Mouse (Mus musculus): Measurements from ENCODE around the gene Prss48. TPM values are rescaled to one million over a fixed set of nuclear protein-coding genes. Genes with fewer than 3 reads are reported as not detected.

Prss48 gene
- not detected in 2 replicates for polyA plus RNA-seq (2014; fragmentation: Nextera tagmentation; extraction: Ambion mirVana)

GRCm38 (mm10) chr3:86002423-86002822, at the start of gene Prss48:
Gene Prss48, minus strand, starts transcription at chr3:86002491.
- no peak within 1 kb of the TSS for H3K4me3 ChIP-seq (ENCODE audit: control insufficient read depth in 1 of 2, insufficient read depth in 1 of 2, low read depth in 1 of 2, low read length in 2 of 2)
- H3K4me1 ChIP-seq (ENCODE audit: control insufficient read depth in 2 of 2, insufficient read depth in 2 of 2, low read length in 2 of 2) = no peaks in the 10 kb centered on the region
- H3K36me3 ChIP-seq (ENCODE audit: control insufficient read depth, insufficient read depth, low read length) = no peaks in the 10 kb centered on the region
- 0 out of 2 replicates have a peak, but pooled peaks cover 2% of the 10 kb centered on the region for H3K9me3 ChIP-seq (ENCODE audit: control insufficient read depth, low read length)
- ATAC-seq (ENCODE audit: insufficient number of reproducible peaks, insufficient read depth, low FRiP score, low read depth) = no peak
- no peak within 1 kb of the TSS for H3K9ac ChIP-seq (ENCODE audit: low read length)
- H3K27ac ChIP-seq (replicated peaks in 1 of 2; ENCODE audit: control insufficient read depth in 1 of 2, insufficient read depth in 1 of 2, low read depth in 2 of 2, low read length in 2 of 2) = no peak within 1 kb of the TSS
- H3K27me3 ChIP-seq (ENCODE audit: control insufficient read depth, insufficient read depth, low read length) = no peaks in the 10 kb centered on the region
- H3K4me2 ChIP-seq (ENCODE audit: low read length) = no peak within 1 kb of the TSS
- 73% methylated on average over 17 of the region's 17 CpGs for WGBS

DNA sequence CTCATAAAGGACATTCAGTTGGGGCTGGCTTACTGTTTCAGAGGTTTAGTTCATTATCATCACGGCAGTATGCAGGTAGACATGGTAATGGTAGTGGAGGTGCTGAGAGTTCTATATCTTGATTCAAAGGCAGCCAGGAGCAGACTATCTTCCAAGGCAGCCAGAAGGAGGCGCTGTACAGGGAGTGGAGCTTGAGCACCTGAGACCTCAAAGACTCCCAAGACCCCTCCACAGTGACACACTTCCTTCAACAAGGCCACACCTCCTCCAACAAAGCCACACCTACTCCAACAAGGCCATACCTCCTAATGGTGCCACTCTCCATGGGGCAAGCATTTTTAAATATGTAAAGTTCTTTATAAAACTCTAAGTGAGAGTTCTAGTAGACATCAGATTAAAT, 46.8 kb upstream of the Prss48 start:
- Histone ChIP-seq H3K27ac (replicated peaks in 1 of 2; ENCODE audit: control insufficient read depth in 1 of 2, insufficient read depth in 1 of 2, low read depth in 2 of 2, low read length in 2 of 2) (no peak overlapping the region), H3K4me2 (ENCODE audit: low read length) (no peak overlapping the region), H3K4me3 (ENCODE audit: control insufficient read depth in 1 of 2, insufficient read depth in 1 of 2, low read depth in 1 of 2, low read length in 2 of 2) (no peak overlapping the region), H3K27me3 (ENCODE audit: control insufficient read depth, insufficient read depth, low read length) (no peaks in the 10 kb centered on the region), H3K4me1 (ENCODE audit: control insufficient read depth in 2 of 2, insufficient read depth in 2 of 2, low read length in 2 of 2) (no peaks in the 10 kb centered on the region), H3K9ac (ENCODE audit: low read length) (no peak overlapping the region), H3K36me3 (ENCODE audit: control insufficient read depth, insufficient read depth, low read length) (peaks cover 8% of the 10 kb centered on the region), H3K9me3 (ENCODE audit: control insufficient read depth, low read length) (peaks cover 9% of the 10 kb centered on the region)
- ATAC-seq (ENCODE audit: insufficient number of reproducible peaks, insufficient read depth, low FRiP score, low read depth) = no peak
- WGBS = 77% methylated on average over 2 of the region's 2 CpGs

DNA sequence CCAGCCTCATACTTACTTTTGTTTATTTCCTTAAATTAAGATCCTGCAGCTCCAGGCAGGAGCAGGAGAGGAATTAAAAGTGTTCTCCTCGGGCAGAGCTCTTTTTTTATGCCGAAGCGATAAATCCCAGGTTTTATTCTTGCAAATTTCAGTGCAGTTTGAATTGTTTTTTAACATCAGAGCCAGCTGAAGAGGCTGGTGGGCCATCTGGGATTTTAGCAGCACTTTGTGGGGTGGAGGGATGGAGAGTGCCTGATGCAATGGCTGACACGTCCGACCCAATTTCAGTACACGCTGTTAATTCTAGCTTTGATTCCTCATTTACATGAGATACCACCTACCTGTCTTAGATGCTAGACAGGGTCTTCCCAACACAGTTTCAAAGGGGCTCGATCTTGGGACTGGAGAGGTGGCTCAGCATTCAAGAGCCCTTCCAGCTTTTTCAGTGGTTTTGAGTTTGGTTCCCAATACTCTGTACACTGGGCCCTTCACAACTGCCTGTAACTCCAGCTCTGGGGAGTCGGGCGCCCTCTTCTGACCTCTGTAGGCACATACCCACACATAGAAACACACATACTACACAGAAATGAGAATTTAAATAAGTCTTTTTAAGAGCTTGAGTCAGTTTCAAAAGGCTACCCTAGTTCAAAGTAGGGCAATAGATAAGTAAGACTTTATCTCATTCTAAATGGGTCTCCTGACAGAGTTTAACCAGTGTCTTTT, 45.6 kb upstream of the Prss48 start:
- 95% methylated on average over 9 of the region's 9 CpGs for WGBS
- Histone ChIP-seq H3K4me1 (ENCODE audit: control insufficient read depth in 2 of 2, insufficient read depth in 2 of 2, low read length in 2 of 2) (no peaks in the 10 kb centered on the region), H3K36me3 (ENCODE audit: control insufficient read depth, insufficient read depth, low read length) (peaks cover 8% of the 10 kb centered on the region), H3K4me2 (ENCODE audit: low read length) (no peak overlapping the region), H3K27me3 (ENCODE audit: control insufficient read depth, insufficient read depth, low read length) (no peaks in the 10 kb centered on the region), H3K4me3 (ENCODE audit: control insufficient read depth in 1 of 2, insufficient read depth in 1 of 2, low read depth in 1 of 2, low read length in 2 of 2) (no peak overlapping the region), H3K9me3 (ENCODE audit: control insufficient read depth, low read length) (peaks cover 9% of the 10 kb centered on the region), H3K27ac (replicated peaks in 1 of 2; ENCODE audit: control insufficient read depth in 1 of 2, insufficient read depth in 1 of 2, low read depth in 2 of 2, low read length in 2 of 2) (no peak overlapping the region), H3K9ac (ENCODE audit: low read length) (no peak overlapping the region)
- ATAC-seq (ENCODE audit: insufficient number of reproducible peaks, insufficient read depth, low FRiP score, low read depth) = no peak

- H3K27me3 ChIP-seq (ENCODE audit: control insufficient read depth, insufficient read depth, low read length) = no peaks in the 10 kb centered on the region
- no peaks in the 10 kb centered on the region for H3K36me3 ChIP-seq (ENCODE audit: control insufficient read depth, insufficient read depth, low read length)
- ATAC-seq (ENCODE audit: insufficient number of reproducible peaks, insufficient read depth, low FRiP score, low read depth) = no peak
- peak overlapping the region in 1 of 2 experiments; percentile 14; a peak in 1 of 4 replicates for H3K4me3 ChIP-seq (ENCODE audit: control insufficient read depth in 1 of 2, insufficient read depth in 1 of 2, low read depth in 1 of 2, low read length in 2 of 2)
- WGBS = 49% methylated on average over 14 of the region's 14 CpGs
- peak overlapping the region; percentile 64 to 69 for H3K27ac ChIP-seq (replicated peaks in 1 of 2; ENCODE audit: control insufficient read depth in 1 of 2, insufficient read depth in 1 of 2, low read depth in 2 of 2, low read length in 2 of 2)
- no peaks in the 10 kb centered on the region for H3K9me3 ChIP-seq (ENCODE audit: control insufficient read depth, low read length)
- peak overlapping the region; percentile 49 for H3K4me2 ChIP-seq (ENCODE audit: low read length)
- peak overlapping the region; percentile 31; the same call in 1 of the 2 replicates for H3K9ac ChIP-seq (ENCODE audit: low read length)
- peaks cover 7 to 12% of the 10 kb centered on the region in 2 experiments; a peak in 3 of 4 replicates for H3K4me1 ChIP-seq (ENCODE audit: control insufficient read depth in 2 of 2, insufficient read depth in 2 of 2, low read length in 2 of 2)
Observed at GRCm38 (mm10) chr3:86040286-86041201, 38.3 kb upstream of the Prss48 start.

DNA sequence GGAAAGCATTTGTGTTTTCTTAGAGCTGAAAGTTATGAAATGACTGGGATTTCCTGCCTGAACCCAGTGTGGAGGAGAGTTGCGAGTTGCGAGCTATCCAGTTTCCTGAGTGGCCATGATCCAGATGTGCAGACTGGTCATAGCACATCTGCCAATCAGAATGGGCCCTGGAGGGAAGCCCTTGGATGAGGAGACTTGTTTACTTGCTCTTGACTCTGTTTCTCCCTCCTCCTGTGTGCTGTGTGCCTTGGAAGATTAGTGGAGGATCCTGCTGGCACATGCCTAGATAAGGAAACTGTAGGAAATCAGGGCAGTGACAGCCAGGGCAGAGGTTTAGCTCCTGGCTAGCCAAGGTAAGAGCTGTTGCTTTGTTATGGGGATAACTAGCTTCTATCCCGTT, 36.4 kb upstream of the Prss48 start:
- Histone ChIP-seq H3K36me3 (ENCODE audit: control insufficient read depth, insufficient read depth, low read length) (no peaks in the 10 kb centered on the region), H3K27me3 (ENCODE audit: control insufficient read depth, insufficient read depth, low read length) (no peaks in the 10 kb centered on the region), H3K9me3 (ENCODE audit: control insufficient read depth, low read length) (no peaks in the 10 kb centered on the region), H3K27ac (replicated peaks in 1 of 2; ENCODE audit: control insufficient read depth in 1 of 2, insufficient read depth in 1 of 2, low read depth in 2 of 2, low read length in 2 of 2) (peak overlapping the region; percentile 48 to 74; a peak in 3 of 4 replicates), H3K4me1 (ENCODE audit: control insufficient read depth in 2 of 2, insufficient read depth in 2 of 2, low read length in 2 of 2) (peaks cover 10 to 18% of the 10 kb centered on the region in 2 experiments), H3K4me3 (ENCODE audit: control insufficient read depth in 1 of 2, insufficient read depth in 1 of 2, low read depth in 1 of 2, low read length in 2 of 2) (no peak overlapping the region), H3K4me2 (ENCODE audit: low read length) (peak overlapping the region; percentile 31), H3K9ac (ENCODE audit: low read length) (no peak overlapping the region)
- 26% methylated on average over 3 of the region's 3 CpGs for WGBS
- no peak for ATAC-seq (ENCODE audit: insufficient number of reproducible peaks, insufficient read depth, low FRiP score, low read depth)

DNA sequence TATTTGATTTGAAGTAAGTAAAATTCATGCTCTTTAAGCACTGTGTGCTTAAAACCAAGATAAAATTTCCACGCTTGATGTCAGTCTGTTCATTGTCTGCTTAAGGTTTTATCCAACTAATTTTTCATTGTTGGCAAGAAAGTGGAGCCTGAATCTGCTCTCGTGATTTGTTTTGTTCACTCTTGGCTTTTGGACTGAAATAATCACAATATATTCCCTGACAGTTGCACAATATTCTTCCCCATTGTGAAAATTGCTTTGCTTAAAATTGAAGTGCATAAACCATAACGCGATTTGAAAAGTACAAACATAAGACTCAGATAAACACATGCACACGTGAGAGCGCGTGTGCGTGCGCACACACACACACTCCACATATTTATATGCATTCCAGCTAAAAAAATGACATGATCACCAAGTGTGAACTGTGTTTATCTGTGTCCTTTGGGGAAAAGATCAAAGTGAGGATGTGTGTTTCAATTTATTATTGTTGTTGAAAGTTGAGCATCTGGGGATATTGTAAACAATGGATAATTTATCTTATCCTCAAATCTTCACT, 35.7 kb upstream of the Prss48 start:
- WGBS = 90% methylated on average over 9 of the region's 9 CpGs
- Histone ChIP-seq H3K27me3 (ENCODE audit: control insufficient read depth, insufficient read depth, low read length) (no peaks in the 10 kb centered on the region), H3K4me3 (ENCODE audit: control insufficient read depth in 1 of 2, insufficient read depth in 1 of 2, low read depth in 1 of 2, low read length in 2 of 2) (no peak overlapping the region), H3K36me3 (ENCODE audit: control insufficient read depth, insufficient read depth, low read length) (no peaks in the 10 kb centered on the region), H3K9me3 (ENCODE audit: control insufficient read depth, low read length) (no peaks in the 10 kb centered on the region), H3K4me1 (ENCODE audit: control insufficient read depth in 2 of 2, insufficient read depth in 2 of 2, low read length in 2 of 2) (peaks cover 13 to 21% of the 10 kb centered on the region in 2 experiments), H3K4me2 (ENCODE audit: low read length) (no peak overlapping the region), H3K9ac (ENCODE audit: low read length) (no peak overlapping the region), H3K27ac (replicated peaks in 1 of 2; ENCODE audit: control insufficient read depth in 1 of 2, insufficient read depth in 1 of 2, low read depth in 2 of 2, low read length in 2 of 2) (no peak overlapping the region)
- ATAC-seq (ENCODE audit: insufficient number of reproducible peaks, insufficient read depth, low FRiP score, low read depth) = no peak

DNA sequence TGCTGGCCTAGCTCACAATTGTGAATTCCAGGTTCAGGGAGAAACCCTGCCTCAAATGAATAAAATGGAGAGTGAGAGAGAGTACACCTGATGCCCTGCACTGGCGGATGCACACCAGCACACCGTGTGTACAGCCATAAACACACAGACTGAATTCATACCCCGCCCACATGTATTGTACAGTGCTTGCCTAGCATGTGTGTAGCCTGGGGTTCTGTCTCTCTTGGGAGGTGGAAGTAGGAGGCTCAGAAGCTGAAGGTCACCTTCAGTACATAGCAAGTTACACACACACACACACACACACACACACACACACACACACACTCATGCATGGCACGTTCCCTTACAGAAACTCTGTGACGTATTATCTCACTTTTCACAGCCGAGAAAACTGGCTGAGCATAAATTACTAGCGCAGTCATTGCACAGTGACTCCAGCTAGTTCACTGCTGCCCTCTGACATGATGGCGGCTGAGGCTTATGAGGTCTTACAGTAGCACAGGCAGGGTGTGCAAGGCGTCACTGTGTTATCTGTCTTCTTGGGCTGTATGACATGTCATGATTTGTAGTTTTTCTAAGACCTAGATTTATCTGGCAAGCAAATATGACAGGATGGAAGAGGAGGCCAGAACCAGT, 31.3 kb upstream of the Prss48 start:
- Histone ChIP-seq H3K9ac (ENCODE audit: low read length) (no peak overlapping the region), H3K4me3 (ENCODE audit: control insufficient read depth in 1 of 2, insufficient read depth in 1 of 2, low read depth in 1 of 2, low read length in 2 of 2) (no peak overlapping the region), H3K27me3 (ENCODE audit: control insufficient read depth, insufficient read depth, low read length) (no peaks in the 10 kb centered on the region), H3K27ac (replicated peaks in 1 of 2; ENCODE audit: control insufficient read depth in 1 of 2, insufficient read depth in 1 of 2, low read depth in 2 of 2, low read length in 2 of 2) (no peak overlapping the region), H3K4me1 (ENCODE audit: control insufficient read depth in 2 of 2, insufficient read depth in 2 of 2, low read length in 2 of 2) (peaks cover 9 to 11% of the 10 kb centered on the region in 2 experiments), H3K9me3 (ENCODE audit: control insufficient read depth, low read length) (no peaks in the 10 kb centered on the region), H3K4me2 (ENCODE audit: low read length) (no peak overlapping the region), H3K36me3 (ENCODE audit: control insufficient read depth, insufficient read depth, low read length) (no peaks in the 10 kb centered on the region)
- ATAC-seq (ENCODE audit: insufficient number of reproducible peaks, insufficient read depth, low FRiP score, low read depth) = no peak
- 59% methylated on average over 9 of the region's 9 CpGs for WGBS
